Mouse (Mus musculus): ENCODE data around the gene H1fx. TPM values are rescaled to one million over a fixed set of nuclear protein-coding genes. Genes with fewer than 3 reads are reported as not detected.
A peak's percentile ranks its signal among the peaks of the same experiment; 100 is the strongest.
"Not testable (repeated sequence)": the region's sequence is repeated elsewhere in the genome, so short reads cannot be mapped to it uniquely, and the experiment has no call there.

Gene H1fx
- polyA plus RNA-seq, 1 experiment from 2014 or later: 20.3 TPM

- H3K4me3 ChIP-seq; H3K36me3 ChIP-seq (replicated peaks); H3K4me1 ChIP-seq; H3K27me3 ChIP-seq (ENCODE audit: poor library complexity, severe bottlenecking); H3K27ac ChIP-seq; DNase-seq (ENCODE audit: extremely low spot score, low spot score): not testable (repeated sequence)
- 76% methylated on average over 4 of the region's 4 CpGs for WGBS
- H3K9me3 ChIP-seq: peaks cover 16% of the 10 kb centered on the region
Measured at GRCm38 (mm10) chr6:87962457-87962856, 19.0 kb downstream of the H1fx start.

DNA sequence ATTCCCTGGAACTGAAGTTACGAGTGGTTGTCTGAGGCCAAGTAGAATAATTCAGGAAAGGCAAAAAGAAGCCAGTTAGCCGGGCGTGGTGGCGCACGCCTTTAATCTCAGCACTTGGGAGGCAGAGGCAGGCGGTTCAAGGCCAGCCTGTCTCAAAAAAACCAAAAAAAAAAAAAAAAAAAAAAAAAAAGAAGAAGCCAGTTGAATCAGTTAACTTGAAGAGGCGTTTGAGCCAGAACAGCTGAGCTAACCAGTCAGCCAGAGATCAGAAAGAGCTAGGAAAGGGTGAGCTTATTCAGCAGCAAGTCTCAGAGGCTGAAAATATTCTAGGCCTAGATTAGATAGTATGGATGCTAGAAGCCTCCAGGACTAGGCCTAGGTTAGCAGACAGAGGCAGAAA, 39.3 kb downstream of the H1fx start:
- Histone ChIP-seq H3K27me3 (ENCODE audit: poor library complexity, severe bottlenecking) (no peaks in the 10 kb centered on the region), H3K4me3 (no peak overlapping the region), H3K36me3 (replicated peaks) (no peaks in the 10 kb centered on the region; the same call in 1 of the 2 replicates), H3K9me3 (peaks cover 4% of the 10 kb centered on the region; the same call in 1 of the 2 replicates), H3K4me1 (peaks cover 8% of the 10 kb centered on the region), H3K27ac (no peak overlapping the region)
- DNase-seq (ENCODE audit: extremely low spot score, low spot score): no peak
- WGBS: 81% methylated on average over 7 of the region's 7 CpGs

- H3K27me3 ChIP-seq (ENCODE audit: poor library complexity, severe bottlenecking): no peaks in the 10 kb centered on the region
- H3K27ac ChIP-seq: no peak overlapping the region
- peaks cover 30% of the 10 kb centered on the region for H3K36me3 ChIP-seq (replicated peaks)
- no peaks in the 10 kb centered on the region for H3K9me3 ChIP-seq
- H3K4me3 ChIP-seq: no peak overlapping the region
- WGBS: 86% methylated on average over 3 of the region's 3 CpGs
- no peak for DNase-seq (ENCODE audit: extremely low spot score, low spot score)
- H3K4me1 ChIP-seq: peaks cover 9% of the 10 kb centered on the region
Measured at GRCm38 (mm10) chr6:87938941-87939340, 42.5 kb downstream of the H1fx start.

GRCm38 (mm10) chr6:87937178-87937788, 44.2 kb downstream of the H1fx start:
- WGBS: 45% methylated on average over 19 of the region's 19 CpGs
- Histone ChIP-seq H3K9me3 (no peaks in the 10 kb centered on the region), H3K27me3 (ENCODE audit: poor library complexity, severe bottlenecking) (no peaks in the 10 kb centered on the region), H3K27ac (peak overlapping the region; percentile 59), H3K4me3 (no peak overlapping the region), H3K36me3 (replicated peaks) (peaks cover 46% of the 10 kb centered on the region), H3K4me1 (peaks cover 9% of the 10 kb centered on the region)
- DNase-seq (ENCODE audit: extremely low spot score, low spot score): peak; percentile 69

- Histone ChIP-seq H3K9me3 (peaks cover 3% of the 10 kb centered on the region; the same call in 1 of the 2 replicates), H3K27me3 (ENCODE audit: poor library complexity, severe bottlenecking) (no peaks in the 10 kb centered on the region), H3K4me3 (no peak overlapping the region), H3K27ac (no peak overlapping the region), H3K36me3 (replicated peaks) (peaks cover 67% of the 10 kb centered on the region), H3K4me1 (peaks cover 9% of the 10 kb centered on the region)
- 93% methylated on average over 5 of the region's 5 CpGs for WGBS
- no peak for DNase-seq (ENCODE audit: extremely low spot score, low spot score)
Measured at GRCm38 (mm10) chr6:87935037-87935436, 46.4 kb downstream of the H1fx start.

Small RNA genes within 50 kb of the gene (microRNA-seq; reads per million reads assigned to microRNA genes)
- 4.2 reads per million, percentile 10 among the genes with 10 or more reads in this experiment for gene Gm47286

Other genes starting within 250 kb of the H1fx start
- 2.5 and 3.2 TPM in 2 replicates for gene Gp9, start 203.6 kb downstream of the H1fx start, polyA plus RNA-seq (2016; fragmentation: Nextera tagmentation; extraction: Ambion mirVana)
- gene Rab43, start 169.5 kb downstream of the H1fx start, polyA plus RNA-seq (2016; fragmentation: Nextera tagmentation; extraction: Ambion mirVana): 4.6 and 6.6 TPM in 2 replicates
- gene Gm45140, start 145.8 kb downstream of the H1fx start, polyA plus RNA-seq (2016; fragmentation: Nextera tagmentation; extraction: Ambion mirVana): 2.1 TPM in 2 replicates
- 76.4 and 78.6 TPM in 2 replicates for gene Isy1, start 142.8 kb downstream of the H1fx start, polyA plus RNA-seq (2016; fragmentation: Nextera tagmentation; extraction: Ambion mirVana)
- 1,473 and 1,500 TPM in 2 replicates for gene Cnbp, start 130.5 kb downstream of the H1fx start, polyA plus RNA-seq (2016; fragmentation: Nextera tagmentation; extraction: Ambion mirVana)
- gene Copg1, start 93.8 kb downstream of the H1fx start, polyA plus RNA-seq (2016; fragmentation: Nextera tagmentation; extraction: Ambion mirVana): 152 and 155 TPM in 2 replicates
- gene Hmces, start 67.7 kb downstream of the H1fx start, polyA plus RNA-seq (2016; fragmentation: Nextera tagmentation; extraction: Ambion mirVana): 61.5 and 65.3 TPM in 2 replicates
- 202 and 205 TPM in 2 replicates for gene Rab7, start 63.6 kb upstream of the H1fx start, polyA plus RNA-seq (2016; fragmentation: Nextera tagmentation; extraction: Ambion mirVana)
- 301 and 303 TPM in 2 replicates for gene Rpn1, start 102.8 kb upstream of the H1fx start, polyA plus RNA-seq (2016; fragmentation: Nextera tagmentation; extraction: Ambion mirVana)
- 18.2 and 19.6 TPM in 2 replicates for gene Gata2, start 212.3 kb upstream of the H1fx start, polyA plus RNA-seq (2016; fragmentation: Nextera tagmentation; extraction: Ambion mirVana)
- not detected in 2 replicates for gene Dnajb8, start 240.6 kb upstream of the H1fx start, polyA plus RNA-seq (2016; fragmentation: Nextera tagmentation; extraction: Ambion mirVana)

Data from forebrain, embryonic 10.5 days (tissue).